ENCODE assay signal across 24 mouse cellular contexts in genomic region chr11:50703397-50703796, GRCm38 (mm10).
DNase-seq lines count a peak whose midpoint lies in the region; ATAC-seq and TF ChIP-seq lines count a peak whose summit lies in the region.
"Had no signal": no experiment of that assay in that cellular context is flagged by ENCODE, and none has a peak within 500 bp of the region (broad histone marks: within the 10 kb centered on the region; RNA-seq: fewer than 3 reads in every experiment).

No protein-coding gene starts in this region.

- no peaks in the 10 kb centered on the region for H3K9me3 ChIP-seq in embryonic facial prominence, embryonic 14.5 days (ENCODE audit: control insufficient read depth, low read length)
- no peaks in the 10 kb centered on the region for H3K9me3 ChIP-seq in embryonic facial prominence, embryonic 10.5 days
- H3K9me3 ChIP-seq in midbrain, embryonic 11.5 days (ENCODE audit: control insufficient read depth, low read length) = no peaks in the 10 kb centered on the region
- H3K9me3 ChIP-seq in midbrain, postnatal 0 days (ENCODE audit: low read length) = no peaks in the 10 kb centered on the region
- H3K9me3 ChIP-seq: embryonic facial prominence, embryonic 13.5 days; forebrain, embryonic 13.5 days; forebrain, embryonic 15.5 days had no signal

- H3K27ac ChIP-seq in embryonic facial prominence, embryonic 14.5 days (replicated peaks; ENCODE audit: low read depth, low read length) = 0 out of 2 replicates have a peak overlapping the region, but pooled peaks have one; percentile 13
- H3K27ac ChIP-seq in embryonic facial prominence, embryonic 10.5 days (replicated peaks) = no peak overlapping the region
- no peak overlapping the region for H3K27ac ChIP-seq in midbrain, embryonic 11.5 days (ENCODE audit: low read depth, low read length)
- no peak overlapping the region for H3K27ac ChIP-seq in midbrain, postnatal 0 days (ENCODE audit: low read depth, low read length)
- H3K27ac ChIP-seq: embryonic facial prominence, embryonic 13.5 days; forebrain, embryonic 13.5 days; forebrain, embryonic 15.5 days had no signal

- H3K9ac ChIP-seq in embryonic facial prominence, embryonic 14.5 days (ENCODE audit: low read depth, low read length) = no peak overlapping the region
- H3K9ac ChIP-seq in midbrain, embryonic 11.5 days (ENCODE audit: low read length) = no peak overlapping the region
- no peak overlapping the region for H3K9ac ChIP-seq in midbrain, postnatal 0 days (replicated peaks; ENCODE audit: low read length, poor library complexity, severe bottlenecking)
- H3K9ac ChIP-seq: embryonic facial prominence, embryonic 13.5 days; forebrain, embryonic 13.5 days; forebrain, embryonic 15.5 days; forebrain, postnatal 0 days had no signal

- TF ChIP-seq CTCF in midbrain, postnatal 0 days (IDR thresholded peaks at IDR 0.05) = no peak
- no peak for TF ChIP-seq CTCF in brain, embryonic 14.5 days (IDR thresholded peaks at IDR 0.05; ENCODE audit: borderline replicate concordance, extremely low read depth, insufficient read depth, insufficient read length)

- 55% methylated on average over 7 of the region's 7 CpGs for WGBS in embryonic facial prominence, embryonic 14.5 days
- 81% methylated on average over 7 of the region's 7 CpGs for WGBS in embryonic facial prominence, embryonic 10.5 days
- WGBS in midbrain, embryonic 11.5 days = 84% methylated on average over 7 of the region's 7 CpGs
- WGBS in midbrain, postnatal 0 days = 63% methylated on average over 7 of the region's 7 CpGs

- H3K4me2 ChIP-seq in embryonic facial prominence, embryonic 14.5 days (ENCODE audit: low read depth, low read length) = no peak overlapping the region
- no peak overlapping the region for H3K4me2 ChIP-seq in midbrain, embryonic 11.5 days
- H3K4me2 ChIP-seq in midbrain, postnatal 0 days (ENCODE audit: low read depth, low read length, poor library complexity, severe bottlenecking) = no peak overlapping the region
- H3K4me2 ChIP-seq: embryonic facial prominence, embryonic 13.5 days; forebrain, embryonic 13.5 days; forebrain, embryonic 15.5 days had no signal

- H3K4me1 ChIP-seq in embryonic facial prominence, embryonic 14.5 days (ENCODE audit: control insufficient read depth, insufficient read depth, low read length) = no peaks in the 10 kb centered on the region
- H3K4me1 ChIP-seq in embryonic facial prominence, embryonic 10.5 days = peaks cover 4% of the 10 kb centered on the region; the same call in 1 of the 2 replicates
- H3K4me1 ChIP-seq in midbrain, embryonic 11.5 days (ENCODE audit: control insufficient read depth, insufficient read depth, low read length) = no peaks in the 10 kb centered on the region
- no peaks in the 10 kb centered on the region for H3K4me1 ChIP-seq in midbrain, postnatal 0 days (ENCODE audit: insufficient read depth, low read length)
- H3K4me1 ChIP-seq: forebrain, embryonic 13.5 days; forebrain, embryonic 15.5 days had no signal

- no peaks in the 10 kb centered on the region for H3K36me3 ChIP-seq in embryonic facial prominence, embryonic 14.5 days (ENCODE audit: control insufficient read depth, insufficient read depth, low read length)
- no peaks in the 10 kb centered on the region for H3K36me3 ChIP-seq in embryonic facial prominence, embryonic 10.5 days (replicated peaks)
- H3K36me3 ChIP-seq in midbrain, embryonic 11.5 days (ENCODE audit: control insufficient read depth, insufficient read depth, low read length) = no peaks in the 10 kb centered on the region
- H3K36me3 ChIP-seq in midbrain, postnatal 0 days (ENCODE audit: insufficient read depth, low read length) = no peaks in the 10 kb centered on the region; the same call in 1 of the 2 replicates
- H3K36me3 ChIP-seq: embryonic facial prominence, embryonic 13.5 days; forebrain, embryonic 15.5 days; G1E had no signal

- H3K27me3 ChIP-seq in embryonic facial prominence, embryonic 14.5 days (replicated peaks; ENCODE audit: control insufficient read depth, insufficient read depth, low read length) = no peaks in the 10 kb centered on the region
- no peaks in the 10 kb centered on the region for H3K27me3 ChIP-seq in embryonic facial prominence, embryonic 10.5 days (replicated peaks; ENCODE audit: low read depth, poor library complexity, severe bottlenecking)
- no peaks in the 10 kb centered on the region for H3K27me3 ChIP-seq in midbrain, embryonic 11.5 days (ENCODE audit: control insufficient read depth, insufficient read depth, low read length)
- no peaks in the 10 kb centered on the region for H3K27me3 ChIP-seq in midbrain, postnatal 0 days (ENCODE audit: insufficient read depth, low read length)
- H3K27me3 ChIP-seq: embryonic facial prominence, embryonic 13.5 days; forebrain, embryonic 13.5 days; forebrain, embryonic 15.5 days; Patski had no signal

- ATAC-seq in embryonic facial prominence, embryonic 14.5 days (ENCODE audit: low read depth) = no peak
- no peak for ATAC-seq in midbrain, embryonic 11.5 days (ENCODE audit: low FRiP score)
- ATAC-seq in midbrain, postnatal 0 days (ENCODE audit: low FRiP score) = no peak
- ATAC-seq: activated CD4-positive, CD25-positive, alpha-beta regulatory T cell, adult 4 months; CD4-positive, CD25-positive, alpha-beta regulatory T cell, adult 4 months; forebrain, embryonic 13.5 days; forebrain, embryonic 15.5 days; forebrain, postnatal 0 days; Patski had no signal

- H3K4me3 ChIP-seq in embryonic facial prominence, embryonic 14.5 days (ENCODE audit: low read depth, low read length) = no peak overlapping the region
- no peak overlapping the region for H3K4me3 ChIP-seq in embryonic facial prominence, embryonic 10.5 days
- H3K4me3 ChIP-seq in midbrain, embryonic 11.5 days (ENCODE audit: low read depth, low read length) = no peak overlapping the region
- H3K4me3 ChIP-seq in midbrain, postnatal 0 days (ENCODE audit: low read depth, low read length) = no peak overlapping the region
- H3K4me3 ChIP-seq: embryonic facial prominence, embryonic 13.5 days; forebrain, embryonic 13.5 days; forebrain, embryonic 15.5 days had no signal

- no peak for TF ChIP-seq POLR2A in brain, embryonic 14.5 days (IDR thresholded peaks at IDR 0.05; ENCODE audit: borderline replicate concordance, extremely low read depth, insufficient read depth, insufficient read length, poor library complexity, severe bottlenecking)

- peak; percentile 64 for DNase-seq in embryonic facial prominence, embryonic 14.5 days (ENCODE audit: low spot score)
- no peak for DNase-seq in embryonic facial prominence, embryonic 10.5 days (ENCODE audit: low spot score)
- peak; percentile 83 for DNase-seq in heart, adult 11 months
- DNase-seq in heart, adult 18-20 months = no peak
- peak; percentile 49 for DNase-seq in midbrain, embryonic 11.5 days (ENCODE audit: low spot score, missing footprints)
- DNase-seq in midbrain, postnatal 0 days (ENCODE audit: low spot score) = no peak
- peak; percentile 23 for DNase-seq in brain, embryonic 14.5 days (ENCODE audit: low read depth)
- DNase-seq: adrenal gland, adult 8-10 months; adrenal gland, postnatal 14 days; adrenal gland, postnatal 36 days; B cell, adult 2 months; cerebellum, adult 11 months; cerebellum, adult 18-20 months; cerebellum, adult 8-10 months; cerebellum, adult 9-11 months; cerebellum, postnatal 25 days; forebrain, postnatal 0 days had no signal

Comparison
In these comparisons a context has a peak if more than half of its experiments do, and no peak if none do; other contexts are left out.
1. DNase-seq: peak in embryonic facial prominence, embryonic 14.5 days (single experiment), heart, adult 11 months (single experiment), midbrain, embryonic 11.5 days (single experiment) and brain, embryonic 14.5 days (single experiment); none in embryonic facial prominence, embryonic 10.5 days (single experiment), heart, adult 18-20 months (0 of 2) and midbrain, postnatal 0 days (single experiment).